Mouse (Mus musculus) ZHBTc4 (cell line): Measurements from ENCODE around the gene Tmsb10.

Source experiments
- DNase-seq: peaks from one replicate; pipeline ENCODE4 v3.0.0-alpha.2; 2011; ENCODE audit warnings: low read depth, low spot score

Tmsb10 gene

DNA sequence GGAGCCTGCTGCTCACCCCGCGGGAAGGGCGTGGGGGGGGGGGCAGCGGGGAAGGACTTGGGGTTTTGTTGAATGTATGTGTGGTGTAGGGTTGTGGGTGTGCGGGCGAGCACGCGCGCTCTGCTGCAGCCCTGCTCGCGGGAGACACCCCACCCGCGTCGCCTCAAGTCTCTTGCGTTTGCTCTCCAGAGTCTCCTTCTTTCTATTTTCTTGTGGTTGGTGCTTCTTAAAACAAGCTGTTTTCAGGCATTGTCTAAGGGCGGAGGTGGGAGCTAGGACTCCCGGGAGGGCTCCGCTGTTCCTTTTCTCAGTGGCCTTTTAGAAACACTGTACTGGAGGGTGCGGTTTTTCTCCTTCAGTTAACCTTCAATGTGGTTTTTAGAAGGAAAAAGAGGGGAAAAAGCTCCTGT lies at the start of gene Tmsb10:
Tmsb10 (minus strand) TSS at position 87 of the 410 bp plus-strand sequence.
- DNase-seq, result peak; percentile 80

DNA sequence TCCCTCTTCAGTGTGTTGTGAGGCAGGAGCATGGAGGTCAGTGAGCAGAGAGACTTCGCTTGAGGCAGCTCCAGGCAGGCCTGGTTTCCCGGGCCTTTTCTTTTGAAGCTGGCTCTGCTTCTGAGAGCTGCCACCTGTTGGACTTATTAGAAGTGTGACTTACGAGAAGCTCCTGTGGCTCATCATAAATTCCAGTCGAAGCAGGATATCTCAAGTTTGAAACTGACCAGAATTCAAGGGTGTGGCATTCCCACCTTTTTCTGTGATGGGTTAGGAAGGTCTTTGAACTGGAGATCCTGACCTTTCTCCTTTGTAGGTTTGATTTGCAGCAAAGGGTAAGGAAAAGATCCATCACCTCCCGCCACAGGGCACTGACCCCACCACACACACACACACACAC lies 45.1 kb upstream of the Tmsb10 start:
- DNase-seq, result peak; percentile 68

- peak; percentile 75 for DNase-seq
Observed at GRCm38 (mm10) chr6:73002391-73002790, 43.8 kb upstream of the Tmsb10 start.

- no peak for DNase-seq
Observed at GRCm38 (mm10) chr6:72998809-72999208, 40.3 kb upstream of the Tmsb10 start.

DNA sequence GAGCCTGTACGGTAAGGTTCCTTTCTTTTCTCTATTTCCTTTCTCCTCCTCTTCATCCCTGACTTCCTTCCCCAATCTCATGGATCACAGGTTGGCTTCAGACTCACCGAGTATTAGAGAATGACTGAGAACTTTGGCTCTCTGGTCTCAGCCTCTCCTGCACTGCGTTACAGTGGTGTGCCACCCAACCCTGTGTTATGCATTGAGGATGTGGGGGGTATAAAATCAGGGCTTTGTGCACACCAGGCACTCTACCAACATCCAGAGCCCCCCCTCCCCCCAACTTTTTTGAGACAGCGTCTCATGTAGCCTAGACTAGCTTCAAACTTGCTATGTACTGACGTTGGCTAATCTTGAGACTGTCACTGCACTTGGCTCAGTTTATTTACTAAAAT lies 35.1 kb upstream of the Tmsb10 start:
- no peak for DNase-seq

DNA sequence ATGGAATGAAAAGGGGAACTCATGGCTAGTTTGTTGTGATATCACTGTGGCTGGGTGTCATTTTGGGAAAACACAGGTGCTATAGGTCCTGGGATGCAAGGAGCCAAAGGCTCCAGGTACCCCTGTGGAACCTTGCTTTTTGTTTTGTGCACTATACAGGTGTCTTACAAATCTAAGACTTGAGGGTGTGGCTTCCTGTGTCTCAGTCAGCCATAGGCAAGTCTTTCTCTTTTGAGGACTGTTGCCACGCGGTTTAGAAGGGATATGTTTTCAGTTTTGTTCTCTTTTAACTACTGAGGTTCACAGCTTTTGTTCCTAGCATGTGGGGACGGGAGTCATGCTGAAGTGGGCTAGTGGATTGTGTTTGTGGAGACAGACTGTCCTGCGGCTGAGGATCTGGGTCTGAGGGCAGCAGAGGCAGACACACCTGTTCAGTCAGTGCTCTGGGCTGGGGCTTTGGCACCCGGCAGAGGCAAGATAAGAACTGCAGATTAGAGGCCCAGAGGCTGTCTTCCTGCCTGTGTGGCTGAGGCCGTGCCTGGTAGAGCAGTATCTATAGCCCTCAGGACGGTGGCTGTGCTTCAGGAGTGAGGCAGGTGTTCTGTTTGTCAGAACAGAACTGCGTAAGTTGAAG lies 34.6 kb upstream of the Tmsb10 start:
- DNase-seq, result no peak

- DNase-seq, result no peak
Observed at GRCm38 (mm10) chr6:72990206-72990605, 31.7 kb upstream of the Tmsb10 start.

DNA sequence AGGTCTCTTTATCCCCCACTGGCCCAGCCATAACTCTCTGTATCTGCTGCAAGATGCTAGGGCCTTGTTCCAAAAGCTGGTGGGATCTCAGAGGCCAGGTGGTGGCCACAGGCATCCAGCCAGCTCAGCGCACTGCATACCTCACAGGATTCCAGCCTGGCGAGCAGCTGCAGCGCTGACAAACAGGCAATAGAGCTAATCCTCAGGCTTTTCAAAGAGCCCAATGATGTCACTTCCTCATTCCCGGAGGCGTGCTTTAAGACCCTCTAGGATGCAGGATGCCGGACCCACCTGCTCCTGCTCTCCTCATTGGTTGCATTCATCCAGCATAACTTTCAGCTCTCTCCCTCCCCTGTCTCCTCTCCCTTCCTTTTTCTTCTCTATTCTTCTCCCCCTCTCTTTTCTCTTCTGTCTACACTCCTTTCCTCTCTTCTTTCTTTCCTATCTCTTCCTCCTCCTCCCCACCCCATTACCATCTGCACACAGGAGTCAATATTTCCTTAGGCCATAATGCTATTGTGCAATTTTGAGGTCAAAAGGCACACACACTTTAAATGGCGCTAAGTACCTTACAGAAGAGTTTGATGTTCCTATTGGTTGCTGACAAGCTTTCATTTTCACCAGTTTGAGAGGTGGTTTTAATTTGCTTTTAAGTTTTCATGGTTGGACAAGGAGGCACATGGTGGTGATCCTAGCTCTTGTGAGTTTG lies 30.6 kb upstream of the Tmsb10 start:
- DNase-seq, result no peak

DNA sequence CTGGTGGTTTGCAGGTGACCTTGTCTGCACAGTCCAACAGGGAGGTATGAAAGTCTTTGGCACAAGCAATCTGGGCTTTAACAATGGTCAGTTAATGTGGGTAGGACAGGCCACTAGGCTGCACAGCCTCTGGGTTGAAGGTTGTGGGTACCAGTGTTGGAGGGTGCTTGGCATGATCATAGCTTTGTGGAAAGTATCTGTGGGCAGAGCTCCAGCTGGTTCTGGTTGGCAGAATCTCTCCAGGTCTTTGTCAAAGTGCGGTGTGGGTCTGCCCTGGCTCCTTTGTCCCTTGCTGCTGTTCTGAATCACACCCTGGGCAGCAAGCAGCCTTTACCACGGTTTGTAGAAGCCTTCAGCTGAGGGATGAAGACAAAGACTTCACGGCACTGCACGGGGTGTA lies 24.0 kb upstream of the Tmsb10 start:
- no peak for DNase-seq

DNA sequence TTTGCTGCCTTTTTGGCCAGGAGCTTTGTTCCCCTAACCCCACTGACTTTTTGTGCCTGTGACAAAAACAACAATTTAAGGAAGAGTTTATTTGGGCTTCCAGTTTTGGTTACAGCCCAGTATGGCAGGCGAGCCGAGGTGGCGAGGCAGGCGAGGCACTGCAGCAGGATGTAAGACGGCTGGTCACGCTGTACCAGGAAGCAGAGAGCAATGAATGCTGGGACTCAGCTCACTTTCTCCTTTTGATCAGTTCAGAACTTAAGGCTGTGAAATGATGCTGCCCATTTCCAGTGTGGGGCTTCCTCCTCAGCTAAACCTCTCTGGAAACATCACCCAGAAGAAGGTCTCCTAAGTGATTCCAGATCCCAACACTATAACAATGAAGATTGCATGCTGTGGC lies 23.3 kb upstream of the Tmsb10 start:
- DNase-seq, result no peak

GRCm38 (mm10) chr6:72981124-72981651 lies 22.6 kb upstream of the Tmsb10 start:
- peak; percentile 27 for DNase-seq

GRCm38 (mm10) chr6:72976866-72977265 lies 18.3 kb upstream of the Tmsb10 start:
- no peak for DNase-seq

GRCm38 (mm10) chr6:72971074-72971473 lies 12.5 kb upstream of the Tmsb10 start:
- no peak for DNase-seq

DNA sequence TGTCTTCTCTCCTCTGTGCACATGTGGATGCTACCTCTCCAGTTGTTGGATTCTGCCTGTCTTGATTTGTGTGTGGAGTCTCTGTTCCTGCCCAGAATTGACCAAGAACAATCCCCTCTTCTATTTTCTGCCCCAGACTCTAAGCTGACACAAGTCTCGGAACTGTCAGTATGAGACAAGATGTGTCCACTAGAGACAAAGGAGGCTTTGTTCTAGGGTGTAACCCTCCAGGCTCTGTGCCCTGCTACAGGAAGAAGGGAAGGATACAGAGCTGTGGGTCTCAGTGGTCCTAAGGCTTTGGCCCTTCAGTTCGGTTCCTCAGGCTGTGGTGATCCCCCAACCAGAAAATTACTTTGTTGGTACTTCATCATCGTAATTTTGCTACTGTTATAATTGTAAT lies 11.2 kb upstream of the Tmsb10 start:
- DNase-seq, result no peak

DNA sequence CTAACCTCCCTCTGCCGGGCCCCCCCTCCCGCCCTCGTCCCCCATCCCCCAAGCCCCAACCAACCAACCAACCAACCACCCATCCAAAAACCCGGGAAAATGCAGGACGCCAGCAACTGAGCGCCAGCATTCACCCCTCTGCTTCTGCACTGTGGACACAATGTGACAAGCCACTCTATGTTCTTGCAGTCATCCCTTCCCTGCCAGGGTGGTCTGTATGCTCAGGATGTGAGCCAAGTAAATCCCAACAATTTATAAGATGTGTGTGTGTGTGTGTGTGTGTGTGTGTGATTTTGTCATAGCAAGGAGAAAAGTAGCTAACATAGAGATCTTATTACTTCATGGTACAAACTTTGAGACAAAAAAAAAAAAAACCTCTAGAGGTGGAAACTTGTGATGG lies 6.7 kb upstream of the Tmsb10 start:
- no peak for DNase-seq

DNA sequence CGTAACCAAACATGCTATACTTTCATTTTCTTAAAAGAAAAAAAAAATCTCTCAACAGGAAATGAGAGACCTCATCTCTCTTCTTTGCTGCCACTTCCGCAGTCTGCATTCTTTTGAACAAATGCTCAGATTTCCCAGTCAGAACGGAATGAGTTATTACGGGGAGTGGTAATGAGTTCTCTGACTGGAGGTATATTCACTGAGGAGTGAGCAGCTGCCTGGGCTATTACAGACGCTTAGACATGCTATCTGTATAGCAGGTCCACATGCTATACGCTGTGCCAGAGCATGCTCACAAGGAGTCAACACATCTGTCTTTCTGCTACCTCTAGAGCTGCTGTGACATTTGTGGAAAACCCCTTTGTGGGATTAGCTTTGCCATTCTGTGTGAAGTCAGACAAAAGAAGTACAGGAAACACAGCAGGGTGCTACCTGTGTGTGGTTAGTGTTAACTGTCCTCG lies 3.8 kb upstream of the Tmsb10 start:
- peak; percentile 34 for DNase-seq

- no peak for DNase-seq
Observed at GRCm38 (mm10) chr6:72961603-72962002, 3.1 kb upstream of the Tmsb10 start.

GRCm38 (mm10) chr6:72960675-72961074 lies 2.1 kb upstream of the Tmsb10 start:
- DNase-seq, result peak; percentile 44

GRCm38 (mm10) chr6:72959175-72959574 lies 627 bp upstream of the Tmsb10 start:
- DNase-seq, result no peak

GRCm38 (mm10) chr6:72957676-72958641 lies 589 bp downstream of the Tmsb10 start:
- DNase-seq, result peak; percentile 93

DNA sequence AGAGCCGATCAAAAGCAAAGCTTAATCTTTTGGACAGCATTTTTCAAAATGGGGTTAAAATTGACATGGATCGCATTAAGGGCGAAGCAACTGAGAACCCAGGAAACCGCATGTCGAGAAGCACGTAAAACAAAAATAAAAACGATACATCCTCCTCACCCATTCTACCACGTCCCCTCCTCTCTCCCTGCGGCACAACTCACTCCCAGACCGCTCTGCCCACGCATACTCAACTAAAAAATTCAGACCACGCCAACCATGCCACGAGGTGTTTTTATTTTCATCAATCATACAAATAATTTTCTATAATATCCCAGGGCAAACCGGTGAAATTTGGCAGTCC lies 1.5 kb downstream of the Tmsb10 start:
- no peak for DNase-seq
